Mouse (Mus musculus) frontal cortex, adult 2 months (tissue): ENCODE measurements around the gene Cd151. TPM values are rescaled to one million over a fixed set of nuclear protein-coding genes. Genes with fewer than 3 reads are reported as not detected.

Experiments used
- DNase-seq, 2 experiments: peaks; one replicate each; pipeline ENCODE4 v3.0.0; 2022; ENCODE audit warnings: low spot score in 1 of 2; ENCODE audit errors: extremely low spot score in 1 of 2
- polyA plus RNA-seq: library from polyadenylated mRNA; depleted of rRNA; stranded (reverse); fragments of >200 nt; gene quantifications from 2 replicates; pipeline ENCODE4 v1.2.3, GENCODE M21; 2012

Gene Cd151
- polyA plus RNA-seq, 1 experiment = 61.7 TPM

- DNase-seq = no peak
These were observed 11.4 kb upstream of the Cd151 start for GRCm38 (mm10) chr7:141455610-141456314.

- no peak for DNase-seq
These were observed 10.5 kb upstream of the Cd151 start for GRCm38 (mm10) chr7:141456739-141457138.

GRCm38 (mm10) chr7:141457236-141457635 lies 10.0 kb upstream of the Cd151 start:
- no peak for DNase-seq

GRCm38 (mm10) chr7:141457986-141458660 lies 9.1 kb upstream of the Cd151 start:
- no peak for DNase-seq

- no peak for DNase-seq
These were observed 8.5 kb upstream of the Cd151 start for GRCm38 (mm10) chr7:141458661-141459060.

- no peak for DNase-seq
These were observed 7.9 kb upstream of the Cd151 start for GRCm38 (mm10) chr7:141459301-141459711.

GRCm38 (mm10) chr7:141460001-141460390 lies 7.2 kb upstream of the Cd151 start:
- DNase-seq = no peak

- no peak for DNase-seq
These were observed 6.6 kb upstream of the Cd151 start, which contains the start of gene Cracr2b for GRCm38 (mm10) chr7:141460391-141461113. Gene Cracr2b (plus strand): TSS chr7:141461094.

GRCm38 (mm10) chr7:141461521-141462332 lies 5.5 kb upstream of the Cd151 start:
- no peak for DNase-seq

- DNase-seq = no peak
These were observed 4.8 kb upstream of the Cd151 start for GRCm38 (mm10) chr7:141462333-141462821.

GRCm38 (mm10) chr7:141463824-141464602 lies 3.2 kb upstream of the Cd151 start:
- DNase-seq = no peak

GRCm38 (mm10) chr7:141464603-141465201 lies 2.5 kb upstream of the Cd151 start:
- no peak for DNase-seq

GRCm38 (mm10) chr7:141465388-141466044 lies 1.7 kb upstream of the Cd151 start:
- DNase-seq = no peak

GRCm38 (mm10) chr7:141466045-141466394 lies 1.2 kb upstream of the Cd151 start:
- no peak for DNase-seq

GRCm38 (mm10) chr7:141466607-141467148 lies 514 bp upstream of the Cd151 start:
- DNase-seq = no peak

- DNase-seq = no peak
These were observed 951 bp downstream of the Cd151 start for GRCm38 (mm10) chr7:141468164-141468521.

GRCm38 (mm10) chr7:141468522-141469211 lies 1.5 kb downstream of the Cd151 start:
- DNase-seq = peak in 1 of 2 experiments; percentile 70

- DNase-seq = no peak
These were observed 2.2 kb downstream of the Cd151 start for GRCm38 (mm10) chr7:141469352-141469751.
